Mouse (Mus musculus) midbrain, embryonic 14.5 days (tissue): ENCODE measurements around the gene Pkp4. TPM values are rescaled to one million over a fixed set of nuclear protein-coding genes. Genes with fewer than 3 reads are reported as not detected.
"Not testable (repeated sequence)": the region's sequence is repeated elsewhere in the genome, so short reads cannot be mapped to it uniquely, and the experiment has no call there.

Experiments used
- ATAC-seq: fragments of 200-750 bp; cut with Nextera tagmentation; 2 replicates; pipeline ENCODE4 v1.8.0; 2017; ENCODE audit warnings: moderate number of reproducible peaks, moderate library complexity; ENCODE audit not compliant: low FRiP score, low TSS enrichment
- DNase-seq: peaks from one replicate; pipeline ENCODE4 v3.0.0-alpha.2; 2015
- H3K27ac ChIP-seq: fragments of 300-500 bp; sonication (generic); replicated peaks from 2 replicates; pipeline ENCODE4 v1.5.1; 2014; ENCODE audit warnings: mild to moderate bottlenecking, low read depth, low read length, moderate library complexity
- H3K27me3 ChIP-seq: fragments of 300-500 bp; sonication (generic); 2 replicates; pipeline ENCODE4 v1.6.1; 2014; ENCODE audit warnings: low read length, control low read depth, mixed read lengths; ENCODE audit not compliant: control insufficient read depth, insufficient read depth
- H3K36me3 ChIP-seq: fragments of 300-500 bp; sonication (generic); 2 replicates; pipeline ENCODE4 v1.6.1; 2014; ENCODE audit warnings: low read length, control low read depth; ENCODE audit not compliant: control insufficient read depth, insufficient read depth
- H3K4me1 ChIP-seq: fragments of 300-500 bp; sonication (generic); 2 replicates; pipeline ENCODE4 v1.6.1; 2014; ENCODE audit warnings: mild to moderate bottlenecking, antibody characterized with exemption, low read length, control low read depth; ENCODE audit not compliant: control insufficient read depth, insufficient read depth
- H3K4me2 ChIP-seq: fragments of 300-500 bp; sonication (generic); 2 replicates; pipeline ENCODE4 v1.6.1; 2014; ENCODE audit warnings: mild to moderate bottlenecking, low read length, moderate library complexity
- H3K4me3 ChIP-seq: fragments of 300-500 bp; sonication (generic); replicated peaks from 2 replicates; pipeline ENCODE4 v1.5.1; 2014; ENCODE audit warnings: low read depth, low read length
- H3K9ac ChIP-seq: fragments of 300-500 bp; sonication (generic); replicated peaks from 2 replicates; pipeline ENCODE4 v1.6.1; 2014; ENCODE audit warnings: mild to moderate bottlenecking, low read length, moderate library complexity
- H3K9me3 ChIP-seq: fragments of 300-500 bp; sonication (generic); 2 replicates; pipeline ENCODE4 v1.6.1; 2016; ENCODE audit warnings: low read length, control low read depth, mixed read lengths; ENCODE audit not compliant: control insufficient read depth
- WGBS: fragments of 180-500 bp; shearing (Covaris S2); extraction: QIAGEN DNeasy Blood & Tissue Kit; methylation state at CpG from one replicate; pipeline ENCODE4 v1.1.7; 2014; 5-methylcytosine and 5-hydroxymethylcytosine counted together
- polyA plus RNA-seq: library from polyadenylated mRNA; unstranded; fragments of >200 nt; fragmentation: Nextera tagmentation; extraction: Ambion mirVana; gene quantifications from 2 replicates; pipeline ENCODE4 v1.2.1, GENCODE M21; 2014

The Pkp4 gene
- polyA plus RNA-seq, 1 experiment from 2014 or later = 23.9 TPM

- no peak overlapping the region for H3K9ac ChIP-seq
- no peak overlapping the region for H3K4me3 ChIP-seq
- no peaks in the 10 kb centered on the region for H3K4me1 ChIP-seq
- H3K9me3 ChIP-seq = no peaks in the 10 kb centered on the region
- DNase-seq (no peak), ATAC-seq (no peak)
- no peak overlapping the region for H3K27ac ChIP-seq
- no peaks in the 10 kb centered on the region for H3K36me3 ChIP-seq
- 91% methylated on average over 3 of the region's 3 CpGs for WGBS
- no peaks in the 10 kb centered on the region for H3K27me3 ChIP-seq
- H3K4me2 ChIP-seq = no peak overlapping the region
Measured at GRCm38 (mm10) chr2:59364156-59364842, 203.6 kb downstream of the Pkp4 start.

- DNase-seq = no peak
- WGBS = 94% methylated on average over 4 of the region's 4 CpGs
Measured at GRCm38 (mm10) chr2:59367191-59367590, 206.5 kb downstream of the Pkp4 start.

GRCm38 (mm10) chr2:59373113-59373512 lies 212.5 kb downstream of the Pkp4 start:
- Histone ChIP-seq H3K27ac (no peak overlapping the region), H3K4me1 (no peaks in the 10 kb centered on the region), H3K9me3 (no peaks in the 10 kb centered on the region), H3K36me3 (no peaks in the 10 kb centered on the region), H3K27me3 (no peaks in the 10 kb centered on the region), H3K4me3 (no peak overlapping the region), H3K9ac (no peak overlapping the region), H3K4me2 (no peak overlapping the region)
- WGBS = 85% methylated on average over 2 of the region's 2 CpGs
- no peak for DNase-seq
- no peak for ATAC-seq

More at GRCm38 (mm10) chr2:59367191-59367590, 206.5 kb downstream of the Pkp4 start:
- H3K4me2 ChIP-seq = no peak overlapping the region
- no peaks in the 10 kb centered on the region for H3K4me1 ChIP-seq
- H3K27ac ChIP-seq = no peak overlapping the region
- no peak overlapping the region for H3K9ac ChIP-seq
- H3K27me3 ChIP-seq = no peaks in the 10 kb centered on the region
- H3K36me3 ChIP-seq = no peaks in the 10 kb centered on the region
- H3K4me3 ChIP-seq = no peak overlapping the region
- ATAC-seq = no peak
- no peaks in the 10 kb centered on the region for H3K9me3 ChIP-seq

GRCm38 (mm10) chr2:59378096-59378495 lies 217.4 kb downstream of the Pkp4 start:
- WGBS = 88% methylated on average over 9 of the region's 9 CpGs
- Histone ChIP-seq H3K36me3 (no peaks in the 10 kb centered on the region), H3K27me3 (no peaks in the 10 kb centered on the region), H3K4me1 (no peaks in the 10 kb centered on the region), H3K27ac (no peak overlapping the region), H3K4me2 (no peak overlapping the region), H3K9me3 (no peaks in the 10 kb centered on the region), H3K4me3 (no peak overlapping the region), H3K9ac (no peak overlapping the region)
- DNase-seq = no peak
- ATAC-seq = no peak

GRCm38 (mm10) chr2:59378861-59379260 lies 218.2 kb downstream of the Pkp4 start:
- not testable (repeated sequence) for ATAC-seq, H3K9ac ChIP-seq, H3K4me2 ChIP-seq, H3K27me3 ChIP-seq, H3K4me3 ChIP-seq, H3K27ac ChIP-seq, DNase-seq, H3K36me3 ChIP-seq, H3K9me3 ChIP-seq, H3K4me1 ChIP-seq
- 89% methylated on average over 15 of the region's 17 CpGs for WGBS

- Histone ChIP-seq H3K36me3 (no peaks in the 10 kb centered on the region), H3K27ac (no peak overlapping the region), H3K27me3 (no peaks in the 10 kb centered on the region), H3K9me3 (no peaks in the 10 kb centered on the region), H3K9ac (no peak overlapping the region), H3K4me2 (no peak overlapping the region), H3K4me1 (no peaks in the 10 kb centered on the region), H3K4me3 (no peak overlapping the region)
- ATAC-seq (no peak), DNase-seq (no peak)
- 98% methylated on average over 17 of the region's 17 CpGs for WGBS
Measured at GRCm38 (mm10) chr2:59383231-59383630, 222.6 kb downstream of the Pkp4 start.

- Histone ChIP-seq H3K4me2 (no peak overlapping the region), H3K4me1 (no peaks in the 10 kb centered on the region), H3K4me3 (no peak overlapping the region), H3K36me3 (no peaks in the 10 kb centered on the region), H3K9ac (no peak overlapping the region), H3K27ac (no peak overlapping the region), H3K9me3 (no peaks in the 10 kb centered on the region), H3K27me3 (no peaks in the 10 kb centered on the region)
- no peak for DNase-seq
- 81% methylated on average over 10 of the region's 10 CpGs for WGBS
- no peak for ATAC-seq
Measured at GRCm38 (mm10) chr2:59383852-59384776, 223.5 kb downstream of the Pkp4 start.

- H3K9me3 ChIP-seq = no peaks in the 10 kb centered on the region
- H3K4me1 ChIP-seq = no peaks in the 10 kb centered on the region
- H3K27me3 ChIP-seq = no peaks in the 10 kb centered on the region
- no peak overlapping the region for H3K4me2 ChIP-seq
- no peak for DNase-seq
- no peak for ATAC-seq
- H3K4me3 ChIP-seq = no peak overlapping the region
- no peak overlapping the region for H3K9ac ChIP-seq
- no peak overlapping the region for H3K27ac ChIP-seq
- H3K36me3 ChIP-seq = no peaks in the 10 kb centered on the region
- 72% methylated on average over 4 of the region's 4 CpGs for WGBS
Measured at GRCm38 (mm10) chr2:59385211-59385935, 224.7 kb downstream of the Pkp4 start.
